Mouse (Mus musculus) left cerebral cortex, postnatal 4 days (tissue): ENCODE data around the gene Sytl1. TPM values are rescaled to one million over a fixed set of nuclear protein-coding genes. Genes with fewer than 3 reads are reported as not detected.

ENCODE experiments used
- DNase-seq: peaks from one replicate; pipeline ENCODE4 v3.0.0-alpha.2; 2022
- intact Hi-C: fragments of 180-260 bp; cut with DNase I; formaldehyde crosslinking; loops from one replicate; pipeline ENCODE4 v1.15.1; 2025
- total RNA-seq, 2 experiments: library from RNA; stranded (reverse); gene quantifications; 2 replicates each; pipeline ENCODE4 v1.2.3; 2021

The Sytl1 gene
- total RNA-seq, 2 experiments from 2014 or later: 0.42 to 0.44 TPM

GRCm38 (mm10) chr4:133252089-133252488, 10.8 kb downstream of the Sytl1 start:
- intact Hi-C loops: no loop called here

GRCm38 (mm10) chr4:133251214-133251613, 11.7 kb downstream of the Sytl1 start:
- intact Hi-C loops: no loop called here
- DNase-seq: no peak

More at GRCm38 (mm10) chr4:133252089-133252488, 10.8 kb downstream of the Sytl1 start:
- DNase-seq: no peak

GRCm38 (mm10) chr4:133250609-133251008, 12.3 kb downstream of the Sytl1 start:
- intact Hi-C loops: no loop called here
- DNase-seq: peak; percentile 87

- intact Hi-C loops: no loop called here
- DNase-seq: no peak
These were observed 15.0 kb downstream of the Sytl1 start for GRCm38 (mm10) chr4:133247806-133248449.

- intact Hi-C loops: no loop called here
- no peak for DNase-seq
These were observed 15.8 kb downstream of the Sytl1 start for GRCm38 (mm10) chr4:133247072-133247471.

- intact Hi-C loops: no loop called here
- no peak for DNase-seq
These were observed 18.6 kb downstream of the Sytl1 start for GRCm38 (mm10) chr4:133244289-133244688.

- DNase-seq: no peak
- intact Hi-C loops: no loop called here
These were observed 19.4 kb downstream of the Sytl1 start for GRCm38 (mm10) chr4:133243538-133243937.

- DNase-seq: no peak
- intact Hi-C loops: no loop called here
These were observed 20.2 kb downstream of the Sytl1 start for GRCm38 (mm10) chr4:133242710-133243109.

GRCm38 (mm10) chr4:133241910-133242309, 21.0 kb downstream of the Sytl1 start:
- no peak for DNase-seq
- intact Hi-C loops: no loop called here

GRCm38 (mm10) chr4:133240934-133241908, 21.7 kb downstream of the Sytl1 start:
- DNase-seq: peak; percentile 87
- intact Hi-C loops: no loop called here

- intact Hi-C loops: no loop called here
- DNase-seq: no peak
These were observed 22.4 kb downstream of the Sytl1 start, which contains the start of gene Map3k6 for GRCm38 (mm10) chr4:133240490-133240921. Map3k6 (plus strand) TSS chr4:133240818.

- no peak for DNase-seq
These were observed 25.0 kb downstream of the Sytl1 start for GRCm38 (mm10) chr4:133237911-133238310.

GRCm38 (mm10) chr4:133235415-133235814, 27.5 kb downstream of the Sytl1 start:
- no peak for DNase-seq
- intact Hi-C loops: no loop called here

More at GRCm38 (mm10) chr4:133237911-133238310, 25.0 kb downstream of the Sytl1 start:
- intact Hi-C loops: no loop called here

- intact Hi-C loops: no loop called here
- DNase-seq: no peak
These were observed 28.1 kb downstream of the Sytl1 start for GRCm38 (mm10) chr4:133234771-133235170.

- intact Hi-C loops: loop anchor here (2.0 kb wide), 1 partner anchor 49 kb away; no protein-coding TSS in a partner anchor
- DNase-seq: no peak
These were observed 29.5 kb downstream of the Sytl1 start for GRCm38 (mm10) chr4:133233285-133233976.

GRCm38 (mm10) chr4:133229582-133229981, 33.3 kb downstream of the Sytl1 start:
- DNase-seq: no peak
- intact Hi-C loops: no loop called here

- intact Hi-C loops: no loop called here
- peak; percentile 59 for DNase-seq
These were observed 35.3 kb downstream of the Sytl1 start for GRCm38 (mm10) chr4:133227636-133228035.

GRCm38 (mm10) chr4:133226073-133226472, 36.8 kb downstream of the Sytl1 start:
- no peak for DNase-seq
- intact Hi-C loops: no loop called here

GRCm38 (mm10) chr4:133223875-133224274, 39.0 kb downstream of the Sytl1 start:
- DNase-seq: no peak
- intact Hi-C loops: no loop called here

- intact Hi-C loops: no loop called here
- DNase-seq: no peak
These were observed 41.2 kb downstream of the Sytl1 start for GRCm38 (mm10) chr4:133221701-133222100.

GRCm38 (mm10) chr4:133220656-133221055, 42.3 kb downstream of the Sytl1 start:
- no peak for DNase-seq
- intact Hi-C loops: no loop called here
